Mouse (Mus musculus) CD4-positive helper T cell, adult 2 months (primary cell): ENCODE measurements around the gene Zbtb40.

Experiments
- DNase-seq: peaks from one replicate; pipeline ENCODE4 v3.0.0-alpha.2; 2012; ENCODE audit warnings: low read depth, missing footprints, low spot score

The Zbtb40 gene

GRCm38 (mm10) chr4:137048550-137049032, at the start of gene Zbtb40:
Gene Zbtb40, minus strand, starts transcription at chr4:137048801.
- DNase-seq: peak; percentile 95

- no peak for DNase-seq
Observed at GRCm38 (mm10) chr4:137097984-137098327, 49.4 kb upstream of the Zbtb40 start.

GRCm38 (mm10) chr4:137097246-137097983, 48.8 kb upstream of the Zbtb40 start:
- no peak for DNase-seq

- DNase-seq: no peak
Observed at GRCm38 (mm10) chr4:137096353-137096752, 47.8 kb upstream of the Zbtb40 start.

GRCm38 (mm10) chr4:137085083-137085810, 36.6 kb upstream of the Zbtb40 start:
- DNase-seq: no peak

GRCm38 (mm10) chr4:137082866-137083265, 34.3 kb upstream of the Zbtb40 start:
- no peak for DNase-seq

GRCm38 (mm10) chr4:137081401-137081800, 32.8 kb upstream of the Zbtb40 start:
- DNase-seq: no peak

GRCm38 (mm10) chr4:137077216-137077615, 28.6 kb upstream of the Zbtb40 start:
- DNase-seq: no peak

- no peak for DNase-seq
Observed at GRCm38 (mm10) chr4:137071204-137071603, 22.6 kb upstream of the Zbtb40 start.

- DNase-seq: peak; percentile 49
Observed at GRCm38 (mm10) chr4:137068491-137068890, 19.9 kb upstream of the Zbtb40 start.

- no peak for DNase-seq
Observed at GRCm38 (mm10) chr4:137065846-137066245, 17.2 kb upstream of the Zbtb40 start.

GRCm38 (mm10) chr4:137054932-137055331, 6.3 kb upstream of the Zbtb40 start:
- no peak for DNase-seq

GRCm38 (mm10) chr4:137053810-137054209, 5.2 kb upstream of the Zbtb40 start:
- DNase-seq: no peak

GRCm38 (mm10) chr4:137047840-137048549, 606 bp downstream of the Zbtb40 start:
- DNase-seq: no peak

- no peak for DNase-seq
Observed at GRCm38 (mm10) chr4:137046110-137046509, 2.5 kb downstream of the Zbtb40 start.

GRCm38 (mm10) chr4:137044516-137044915, 4.1 kb downstream of the Zbtb40 start:
- DNase-seq: no peak

- no peak for DNase-seq
Observed at GRCm38 (mm10) chr4:137043799-137044198, 4.8 kb downstream of the Zbtb40 start.

- no peak for DNase-seq
Observed at GRCm38 (mm10) chr4:137042039-137042438, 6.6 kb downstream of the Zbtb40 start.

- no peak for DNase-seq
Observed at GRCm38 (mm10) chr4:137041161-137041621, 7.4 kb downstream of the Zbtb40 start.

GRCm38 (mm10) chr4:137039441-137039840, 9.2 kb downstream of the Zbtb40 start:
- DNase-seq: no peak

GRCm38 (mm10) chr4:137038501-137038900, 10.1 kb downstream of the Zbtb40 start:
- no peak for DNase-seq

- no peak for DNase-seq
Observed at GRCm38 (mm10) chr4:137038096-137038495, 10.5 kb downstream of the Zbtb40 start.
